Mouse (Mus musculus): Measurements from ENCODE around the gene Rpl36al.

Gene Rpl36al

GRCm38 (mm10) chr12:69204052-69204833 is 20.4 kb upstream of the Rpl36al start, which contains the start of gene Gm49384:
Gene Gm49384, minus strand, starts transcription at chr12:69204267.
- H3K36me3 ChIP-seq (ENCODE audit: control insufficient read depth, insufficient read depth, low read length, poor library complexity, severe bottlenecking), result no peaks in the 10 kb centered on the region; the same call in 1 of the 2 replicates
- peak; percentile 56 for DNase-seq (ENCODE audit: low read depth, low spot score)

GRCm38 (mm10) chr12:69198985-69199384 is 15.1 kb upstream of the Rpl36al start:
- Histone ChIP-seq H3K36me3 (ENCODE audit: control insufficient read depth, insufficient read depth, low read length, poor library complexity, severe bottlenecking) (no peaks in the 10 kb centered on the region), H3K27me3 (ENCODE audit: control insufficient read depth, insufficient read depth, low read length, poor library complexity, severe bottlenecking) (no peaks in the 10 kb centered on the region)
- no peak for DNase-seq (ENCODE audit: low read depth, low spot score)

More at GRCm38 (mm10) chr12:69204052-69204833, 20.4 kb upstream of the Rpl36al start, which contains the start of gene Gm49384:
- H3K27me3 ChIP-seq (ENCODE audit: control insufficient read depth, insufficient read depth, low read length, poor library complexity, severe bottlenecking), result no peaks in the 10 kb centered on the region

GRCm38 (mm10) chr12:69198164-69198535 is 14.3 kb upstream of the Rpl36al start, which contains the start of gene Dnaaf2:
Gene Dnaaf2, minus strand, starts transcription at chr12:69198429.
- DNase-seq (ENCODE audit: low read depth, low spot score), result peak; percentile 62
- Histone ChIP-seq H3K36me3 (ENCODE audit: control insufficient read depth, insufficient read depth, low read length, poor library complexity, severe bottlenecking) (no peaks in the 10 kb centered on the region), H3K27me3 (ENCODE audit: control insufficient read depth, insufficient read depth, low read length, poor library complexity, severe bottlenecking) (no peaks in the 10 kb centered on the region)

GRCm38 (mm10) chr12:69197378-69198163 is 13.7 kb upstream of the Rpl36al start:
- peak; percentile 64 for DNase-seq (ENCODE audit: low read depth, low spot score)
- Histone ChIP-seq H3K27me3 (ENCODE audit: control insufficient read depth, insufficient read depth, low read length, poor library complexity, severe bottlenecking) (no peaks in the 10 kb centered on the region), H3K36me3 (ENCODE audit: control insufficient read depth, insufficient read depth, low read length, poor library complexity, severe bottlenecking) (no peaks in the 10 kb centered on the region)

DNA sequence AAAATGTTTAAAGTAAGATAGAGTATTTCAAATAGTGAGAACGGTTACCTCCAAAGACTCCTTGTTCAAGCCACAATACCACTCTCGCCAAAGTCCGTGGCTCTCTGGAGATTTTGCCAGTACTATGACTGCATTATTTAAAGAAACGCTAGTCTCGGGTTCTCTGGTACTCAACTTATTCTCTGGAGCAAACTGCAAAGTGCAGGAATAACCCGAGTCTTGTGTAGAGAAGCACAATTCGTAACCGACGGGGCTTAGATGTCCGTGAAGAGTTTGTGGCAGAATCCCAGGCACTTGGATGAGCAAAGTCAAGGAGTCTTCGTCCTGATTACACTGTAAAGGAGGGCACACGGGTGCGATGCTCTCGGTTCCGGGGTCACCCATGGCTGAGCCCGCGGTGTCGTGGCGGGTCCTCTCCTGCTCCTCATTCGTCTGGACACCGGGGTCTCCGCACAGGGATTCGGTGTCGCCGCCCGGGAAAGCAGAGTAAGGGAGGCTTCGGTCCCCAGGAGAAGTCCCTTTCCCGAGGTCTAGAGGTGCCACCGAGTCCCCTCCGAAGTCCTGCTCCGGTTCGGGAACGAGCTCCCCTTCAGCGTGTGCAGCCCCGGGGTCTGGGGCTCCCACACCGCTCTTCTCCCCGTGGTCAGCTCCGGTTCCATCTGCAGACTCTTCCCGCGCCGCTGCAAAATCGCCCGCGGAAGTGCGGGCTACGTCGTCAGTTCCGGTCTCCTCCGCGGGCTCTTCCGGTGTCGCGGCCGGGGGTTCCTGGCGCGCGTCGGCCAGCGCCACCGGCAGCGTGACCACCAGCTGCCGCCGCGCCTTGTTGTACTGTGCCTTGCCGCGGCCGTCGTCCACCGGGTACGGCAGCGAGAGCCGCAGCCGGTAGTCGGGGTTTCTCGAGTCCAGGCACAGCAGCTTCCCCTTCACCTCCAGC is 12.8 kb upstream of the Rpl36al start, which contains the start of gene Gm49383:
Gene Gm49383, minus strand, starts transcription at position 661 of the 934 bp plus-strand sequence.
- Histone ChIP-seq H3K36me3 (ENCODE audit: control insufficient read depth, insufficient read depth, low read length, poor library complexity, severe bottlenecking) (no peaks in the 10 kb centered on the region), H3K27me3 (ENCODE audit: control insufficient read depth, insufficient read depth, low read length, poor library complexity, severe bottlenecking) (no peaks in the 10 kb centered on the region)
- peak; percentile 72 for DNase-seq (ENCODE audit: low read depth, low spot score)

DNA sequence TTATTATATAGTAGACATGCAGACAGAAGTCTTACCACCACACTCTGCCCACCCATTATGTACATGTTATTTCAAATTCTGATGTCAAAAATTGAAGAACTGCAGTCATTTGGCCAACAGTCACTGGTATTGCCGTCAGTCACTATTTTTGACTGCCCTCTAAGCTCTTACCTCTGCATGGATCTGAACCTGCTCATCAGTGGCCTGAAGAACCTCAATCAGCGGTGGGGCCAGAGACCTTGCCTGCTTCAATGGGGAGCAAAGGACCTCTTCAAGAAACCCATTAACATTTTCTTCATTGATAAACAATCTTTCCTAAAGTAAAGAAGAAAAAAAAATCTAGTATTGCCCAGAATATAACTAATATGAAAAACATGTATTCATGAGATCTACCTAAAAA is 8.8 kb upstream of the Rpl36al start:
- DNase-seq (ENCODE audit: low read depth, low spot score), result no peak

DNA sequence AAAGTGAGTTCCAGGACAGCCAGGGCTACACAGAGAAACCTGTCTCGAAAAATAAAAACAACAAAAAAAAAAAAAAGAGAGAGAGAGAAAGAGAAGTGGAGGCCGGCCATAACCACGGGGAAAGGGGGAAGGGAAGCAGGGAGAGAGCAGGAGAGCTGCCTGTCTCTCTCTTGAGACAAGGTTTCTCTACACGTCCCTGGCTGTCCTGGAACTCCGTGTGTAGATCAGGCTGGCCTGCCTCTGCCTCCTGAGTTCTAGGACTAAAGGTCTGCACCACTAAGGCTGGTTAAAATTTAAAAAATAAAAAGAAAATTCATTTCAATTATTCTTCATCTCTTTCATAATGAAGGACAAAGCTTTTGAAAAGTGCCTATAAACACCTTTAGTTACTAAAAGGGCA is 7.5 kb upstream of the Rpl36al start:
- Histone ChIP-seq H3K27me3 (ENCODE audit: control insufficient read depth, insufficient read depth, low read length, poor library complexity, severe bottlenecking) (no peaks in the 10 kb centered on the region), H3K36me3 (ENCODE audit: control insufficient read depth, insufficient read depth, low read length, poor library complexity, severe bottlenecking) (0 out of 2 replicates have a peak, but pooled peaks cover 2% of the 10 kb centered on the region)
- DNase-seq (ENCODE audit: low read depth, low spot score), result no peak

More for the DNA sequence above, 8.8 kb upstream of the Rpl36al start:
- Histone ChIP-seq H3K27me3 (ENCODE audit: control insufficient read depth, insufficient read depth, low read length, poor library complexity, severe bottlenecking) (no peaks in the 10 kb centered on the region), H3K36me3 (ENCODE audit: control insufficient read depth, insufficient read depth, low read length, poor library complexity, severe bottlenecking) (0 out of 2 replicates have a peak, but pooled peaks cover 2% of the 10 kb centered on the region)

DNA sequence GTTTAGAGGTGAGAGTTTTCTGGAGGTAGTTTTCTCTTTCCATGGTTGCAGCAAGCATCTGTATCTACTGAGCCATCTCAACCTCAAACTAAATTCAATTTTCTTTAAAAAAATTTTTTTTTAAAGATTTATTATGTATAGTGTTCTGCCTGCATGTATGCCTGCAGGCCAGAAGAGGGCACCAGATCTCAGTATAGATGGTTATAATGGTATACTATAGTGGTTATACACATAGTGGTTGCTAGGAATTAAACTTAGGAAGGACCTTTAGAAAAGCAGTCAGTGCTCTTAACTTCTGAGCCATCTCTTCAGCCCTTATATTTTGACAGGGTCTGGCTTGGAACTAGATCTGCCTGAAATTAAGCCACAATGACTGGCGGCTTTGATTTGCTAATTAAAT is 6.6 kb upstream of the Rpl36al start:
- Histone ChIP-seq H3K36me3 (ENCODE audit: control insufficient read depth, insufficient read depth, low read length, poor library complexity, severe bottlenecking) (0 out of 2 replicates have a peak, but pooled peaks cover 2% of the 10 kb centered on the region), H3K27me3 (ENCODE audit: control insufficient read depth, insufficient read depth, low read length, poor library complexity, severe bottlenecking) (no peaks in the 10 kb centered on the region)
- DNase-seq (ENCODE audit: low read depth, low spot score), result peak; percentile 29

DNA sequence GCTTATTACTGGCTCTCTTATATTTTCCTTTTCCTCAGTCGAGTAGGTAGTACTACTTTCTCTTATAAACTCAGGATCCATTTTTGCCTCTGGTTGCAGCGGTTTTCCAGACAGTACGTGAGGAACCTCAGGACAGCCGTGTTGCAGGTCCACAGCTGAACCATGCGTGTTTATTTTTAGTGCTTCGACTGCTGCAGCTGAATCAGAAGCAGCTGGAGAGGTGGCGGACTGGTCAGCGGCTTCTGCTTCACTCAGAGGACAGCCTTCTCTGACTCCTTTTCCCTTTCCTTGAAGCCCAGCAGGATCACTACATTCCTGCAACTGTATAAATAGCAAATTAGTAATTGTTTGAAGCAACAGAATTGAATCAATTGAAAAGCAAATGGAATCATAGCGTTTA is 6.2 kb upstream of the Rpl36al start:
- 0 out of 2 replicates have a peak, but pooled peaks cover 2% of the 10 kb centered on the region for H3K36me3 ChIP-seq (ENCODE audit: control insufficient read depth, insufficient read depth, low read length, poor library complexity, severe bottlenecking)
- no peaks in the 10 kb centered on the region for H3K27me3 ChIP-seq (ENCODE audit: control insufficient read depth, insufficient read depth, low read length, poor library complexity, severe bottlenecking)
- DNase-seq (ENCODE audit: low read depth, low spot score), result no peak

- Histone ChIP-seq H3K27me3 (ENCODE audit: control insufficient read depth, insufficient read depth, low read length, poor library complexity, severe bottlenecking) (no peaks in the 10 kb centered on the region), H3K36me3 (ENCODE audit: control insufficient read depth, insufficient read depth, low read length, poor library complexity, severe bottlenecking) (peaks cover 5% of the 10 kb centered on the region; the same call in 1 of the 2 replicates)
- DNase-seq (ENCODE audit: low read depth, low spot score), result no peak
Observed at GRCm38 (mm10) chr12:69186811-69187471, 3.1 kb upstream of the Rpl36al start.

DNA sequence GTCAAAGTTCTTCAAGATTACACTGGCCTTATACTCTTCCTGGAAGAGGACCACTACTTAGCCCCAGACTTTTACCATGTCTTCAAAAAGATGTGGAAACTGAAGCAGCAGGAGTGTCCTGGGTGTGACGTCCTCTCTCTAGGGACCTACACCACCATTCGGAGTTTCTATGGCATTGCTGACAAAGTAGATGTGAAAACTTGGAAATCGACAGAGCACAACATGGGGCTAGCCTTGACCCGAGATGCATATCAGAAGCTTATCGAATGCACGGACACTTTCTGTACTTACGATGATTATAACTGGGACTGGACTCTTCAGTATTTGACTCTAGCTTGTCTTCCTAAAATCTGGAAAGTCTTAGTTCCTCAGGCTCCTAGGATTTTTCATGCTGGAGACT is 1.5 kb upstream of the Rpl36al start:
- Histone ChIP-seq H3K36me3 (ENCODE audit: control insufficient read depth, insufficient read depth, low read length, poor library complexity, severe bottlenecking) (peaks cover 5% of the 10 kb centered on the region; the same call in 1 of the 2 replicates), H3K27me3 (ENCODE audit: control insufficient read depth, insufficient read depth, low read length, poor library complexity, severe bottlenecking) (no peaks in the 10 kb centered on the region)
- DNase-seq (ENCODE audit: low read depth, low spot score), result no peak

GRCm38 (mm10) chr12:69184342-69185295 is 736 bp upstream of the Rpl36al start:
- peaks cover 5% of the 10 kb centered on the region; the same call in 1 of the 2 replicates for H3K36me3 ChIP-seq (ENCODE audit: control insufficient read depth, insufficient read depth, low read length, poor library complexity, severe bottlenecking)
- peak; percentile 55 for DNase-seq (ENCODE audit: low read depth, low spot score)
- H3K27me3 ChIP-seq (ENCODE audit: control insufficient read depth, insufficient read depth, low read length, poor library complexity, severe bottlenecking), result no peaks in the 10 kb centered on the region

GRCm38 (mm10) chr12:69181800-69182199 is 2.1 kb downstream of the Rpl36al start:
- peaks cover 5% of the 10 kb centered on the region; the same call in 1 of the 2 replicates for H3K36me3 ChIP-seq (ENCODE audit: control insufficient read depth, insufficient read depth, low read length, poor library complexity, severe bottlenecking)
- no peaks in the 10 kb centered on the region for H3K27me3 ChIP-seq (ENCODE audit: control insufficient read depth, insufficient read depth, low read length, poor library complexity, severe bottlenecking)
- no peak for DNase-seq (ENCODE audit: low read depth, low spot score)

Data from splenic B cell, adult 2 months (primary cell).